Mouse (Mus musculus): ENCODE measurements at regions not wholly inside any gene's neighbourhood (a gene's known extent, or its start where the extent isn't known, plus 50 kb on each side); places are given as distances from the start of the nearest gene placed in this dataset.
A peak's percentile ranks its signal among the peaks of the same experiment; 100 is the strongest.

DNA sequence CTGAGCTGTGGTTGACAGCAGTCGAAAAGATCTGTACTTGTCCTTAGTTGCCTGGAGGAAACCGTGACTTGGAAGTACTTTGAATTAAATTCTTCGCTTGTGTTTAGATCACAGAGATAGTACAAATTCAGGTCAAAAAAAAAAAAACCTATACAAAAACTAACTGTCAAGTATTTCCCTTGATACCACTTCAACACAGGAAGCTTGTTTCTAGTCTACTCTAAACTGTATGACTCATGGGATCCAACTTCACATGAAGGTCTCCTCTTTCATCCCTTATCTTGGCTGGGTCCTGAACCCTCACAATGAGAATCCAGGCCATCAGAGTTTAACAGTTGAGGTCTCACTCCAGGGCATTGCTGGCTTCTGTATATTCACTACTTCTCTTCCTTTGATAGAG, 54.8 kb downstream of the Tmem30b start:
- peak; percentile 76 for DNase-seq (ENCODE audit: low read depth)

DNA sequence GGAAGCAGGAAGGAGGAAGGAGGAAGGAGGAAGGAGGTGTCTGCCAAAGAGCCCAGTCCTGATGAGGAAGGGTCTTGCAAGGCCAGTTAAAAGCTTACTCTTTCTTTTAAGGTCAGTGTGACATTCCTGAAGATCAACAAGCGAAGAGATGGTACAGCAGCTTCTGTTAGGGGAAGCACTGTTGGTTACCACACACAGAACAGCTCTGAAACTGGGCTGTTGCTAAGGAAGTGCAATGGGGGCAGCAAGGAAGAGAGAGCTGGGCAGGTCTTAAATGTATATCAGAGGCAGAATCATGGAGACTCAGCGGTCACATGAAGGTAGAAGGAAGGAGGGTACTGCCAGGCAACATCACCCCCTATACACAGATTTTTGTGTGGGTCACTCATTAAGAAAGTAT, 63.3 kb downstream of the Tmem30b start:
- DNase-seq (ENCODE audit: low read depth), result no peak

DNA sequence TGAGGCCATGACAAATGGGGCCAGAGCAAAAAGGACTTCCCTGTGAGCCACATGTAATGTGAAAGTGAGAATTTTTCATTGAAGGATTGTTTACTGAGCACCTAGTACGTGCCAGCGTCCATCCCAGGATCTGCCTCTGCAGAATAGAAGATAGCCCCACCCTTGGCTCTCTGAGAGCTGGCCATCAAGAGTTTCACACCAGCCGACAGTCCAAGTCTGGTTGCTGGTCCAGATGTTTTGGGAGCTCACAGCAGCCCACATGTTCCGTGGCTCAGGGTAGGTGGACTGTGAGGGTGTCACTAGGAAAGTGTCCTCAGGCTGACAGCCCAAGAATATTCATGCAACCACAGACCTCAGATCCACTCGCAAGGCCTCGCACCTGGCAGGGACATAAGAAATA, 63.9 kb downstream of the Tmem30b start:
- no peak for DNase-seq (ENCODE audit: low read depth)

DNA sequence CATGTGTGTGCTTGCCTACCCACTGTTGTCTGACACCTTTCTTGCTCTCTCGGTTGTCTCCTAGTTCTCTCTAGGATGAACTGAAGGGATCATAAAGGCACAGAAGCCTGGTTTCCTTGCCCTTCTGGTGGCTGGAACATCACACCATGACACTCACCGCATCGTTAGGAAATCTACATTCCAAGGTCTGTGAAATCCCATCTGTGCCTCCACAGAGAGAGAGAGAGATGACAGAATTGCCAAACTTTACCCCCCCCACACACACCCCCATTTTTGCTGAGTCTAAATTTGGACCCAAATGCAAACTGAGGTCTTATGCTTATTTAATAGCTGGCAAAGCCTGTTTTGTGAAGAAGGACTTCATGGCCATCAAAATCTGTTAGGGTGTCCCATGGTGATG, 64.5 kb downstream of the Tmem30b start:
- no peak for DNase-seq (ENCODE audit: low read depth)

DNA sequence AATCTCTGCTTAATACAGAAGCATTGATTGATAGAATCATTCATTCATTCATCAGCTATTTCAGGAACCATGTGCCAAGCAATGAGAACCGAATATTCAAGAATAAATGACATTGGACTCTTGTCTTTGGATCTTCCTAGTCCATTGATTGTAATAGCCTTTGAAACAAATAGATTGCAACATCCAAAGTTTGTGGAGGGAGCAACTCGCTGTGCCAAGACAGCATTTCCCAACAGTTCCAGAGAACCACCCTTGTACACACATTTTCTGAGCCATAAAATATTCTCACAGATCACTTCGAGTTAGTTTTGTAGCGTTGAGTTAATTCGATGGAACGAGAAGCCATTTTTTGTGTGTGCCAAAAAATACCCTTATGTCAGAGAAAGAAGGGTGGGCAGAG, 65.0 kb downstream of the Tmem30b start:
- DNase-seq (ENCODE audit: low read depth), result no peak

DNA sequence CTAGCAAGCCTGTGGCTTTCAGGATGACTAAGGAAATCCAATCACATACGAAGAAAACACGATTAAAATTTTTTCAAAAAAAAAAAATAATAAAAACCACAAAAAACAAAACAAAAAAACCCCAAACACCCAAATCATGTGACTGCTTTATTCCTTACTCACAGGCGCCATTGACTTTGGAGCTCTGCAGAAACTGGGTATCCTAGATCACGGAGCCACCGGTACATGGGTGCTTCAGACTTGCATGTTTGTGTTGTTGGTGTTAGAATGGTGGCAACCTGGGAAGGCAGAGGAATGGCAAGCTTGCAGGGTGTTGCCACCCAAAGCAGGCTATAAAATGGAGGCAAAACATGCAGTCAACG, 65.6 kb downstream of the Tmem30b start:
- peak; percentile 16 for DNase-seq (ENCODE audit: low read depth)

DNA sequence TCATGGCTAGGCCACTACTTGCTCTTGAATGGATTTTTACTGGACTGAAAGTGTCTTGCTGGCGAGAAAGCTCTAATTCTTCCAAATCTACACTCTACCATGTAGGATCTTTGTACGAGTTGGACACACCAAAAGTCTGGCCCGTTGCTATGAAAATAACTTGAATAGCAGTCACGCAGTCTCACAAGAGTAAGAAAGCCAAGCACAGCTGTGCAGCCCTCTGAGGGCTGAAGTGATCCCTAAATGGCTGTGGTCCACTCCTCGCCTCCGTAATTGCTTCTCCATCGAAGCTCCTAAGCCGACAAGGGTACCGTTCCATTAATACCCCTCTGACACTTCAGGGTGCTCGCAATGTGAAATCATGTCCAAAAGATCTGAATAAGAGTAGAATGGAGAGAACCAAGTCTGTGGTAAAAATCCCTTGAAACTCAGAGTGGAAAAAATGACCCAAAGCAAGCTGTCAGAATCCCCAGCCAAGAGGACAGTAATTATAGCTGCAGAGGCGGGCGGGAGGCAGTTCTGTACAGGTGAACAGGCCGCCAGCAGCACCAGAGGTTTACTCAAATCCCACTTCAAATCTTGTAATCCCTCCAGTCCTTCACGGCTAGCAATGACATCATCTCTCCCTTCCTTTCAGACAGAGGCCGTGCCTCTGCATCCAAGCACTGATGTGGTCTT, 66.1 kb downstream of the Tmem30b start:
- DNase-seq (ENCODE audit: low read depth), result no peak

DNA sequence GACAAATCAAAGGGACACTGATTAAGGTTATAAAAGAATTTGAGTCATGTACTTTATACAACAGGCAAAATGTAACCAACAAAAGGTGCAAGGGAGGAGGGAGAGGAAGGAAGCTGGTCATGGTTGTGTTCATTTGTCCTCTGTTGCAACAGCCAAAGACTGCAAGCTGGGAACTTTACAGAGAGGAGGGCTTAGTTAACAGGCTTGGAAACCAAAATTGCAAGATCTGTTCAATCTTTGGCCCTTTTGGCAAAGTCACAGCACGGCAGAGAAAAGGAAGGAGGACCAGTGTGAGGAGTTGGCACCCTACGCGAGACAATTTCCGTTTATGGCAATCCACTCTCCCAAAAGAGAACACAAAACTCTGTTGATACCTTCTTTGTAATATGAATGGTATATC, 67.6 kb downstream of the Tmem30b start:
- peak; percentile 74 for DNase-seq (ENCODE audit: low read depth)

DNA sequence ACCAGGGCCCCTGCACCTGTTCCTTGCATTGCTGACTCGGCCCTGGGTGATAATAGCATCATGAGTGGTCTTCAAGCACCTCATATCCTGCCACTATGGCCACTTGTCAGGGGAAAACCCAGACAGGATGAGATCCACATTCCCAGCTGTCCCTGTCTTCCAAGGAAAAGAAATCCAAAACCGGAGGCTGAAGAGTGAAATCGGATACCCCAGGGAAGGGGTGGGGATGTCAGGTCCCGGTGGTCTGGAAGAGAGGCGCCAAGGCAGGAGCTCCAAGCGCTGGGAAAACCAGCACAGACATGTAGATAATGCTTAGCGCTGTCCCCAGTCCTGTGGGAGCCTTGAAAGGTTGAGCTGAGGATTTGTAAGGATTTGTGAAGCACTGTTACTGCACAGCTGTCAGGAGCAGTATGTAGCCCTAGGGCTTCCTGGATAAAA, 69.8 kb downstream of the Tmem30b start:
- no peak for DNase-seq (ENCODE audit: low read depth)

DNA sequence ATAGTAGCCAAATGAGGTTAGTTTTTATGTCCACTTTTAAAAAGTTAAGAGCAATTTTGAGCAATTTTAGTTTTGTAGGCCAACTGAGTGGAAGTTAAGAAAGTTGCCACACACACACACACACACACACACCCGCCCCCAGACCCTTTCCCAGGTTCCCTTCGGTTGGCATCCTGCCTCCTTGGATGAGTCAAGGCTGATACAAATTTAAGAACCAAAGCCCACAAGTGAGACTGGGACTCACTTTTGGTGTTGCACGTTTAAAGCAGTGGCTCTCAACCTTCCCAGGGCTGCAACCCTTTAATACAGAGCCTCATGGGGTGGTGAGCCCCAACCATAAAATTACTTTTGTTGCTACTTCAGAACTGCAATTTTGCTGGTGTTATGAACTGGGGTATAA, 70.4 kb downstream of the Tmem30b start:
- DNase-seq (ENCODE audit: low read depth), result no peak

DNA sequence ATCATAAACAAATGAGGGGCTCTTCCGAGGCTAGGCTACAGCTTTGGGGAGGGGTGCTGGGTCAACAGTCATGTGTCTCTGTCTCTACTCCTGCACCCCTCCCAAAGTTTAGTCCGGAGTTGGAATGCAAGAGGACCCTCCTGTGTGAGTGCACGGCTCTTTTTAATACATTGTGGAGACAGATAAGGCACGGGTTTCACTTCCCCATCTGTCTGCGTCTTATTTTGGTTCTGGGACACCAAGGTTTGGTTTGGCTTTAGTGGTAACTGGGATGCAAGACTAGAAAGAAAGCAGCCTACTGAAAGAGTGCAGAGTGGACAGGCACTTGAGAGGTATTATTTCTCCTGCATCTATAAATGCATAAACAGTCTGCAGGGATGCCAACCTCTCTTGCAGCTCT, 71.2 kb downstream of the Tmem30b start:
- DNase-seq (ENCODE audit: low read depth), result no peak

DNA sequence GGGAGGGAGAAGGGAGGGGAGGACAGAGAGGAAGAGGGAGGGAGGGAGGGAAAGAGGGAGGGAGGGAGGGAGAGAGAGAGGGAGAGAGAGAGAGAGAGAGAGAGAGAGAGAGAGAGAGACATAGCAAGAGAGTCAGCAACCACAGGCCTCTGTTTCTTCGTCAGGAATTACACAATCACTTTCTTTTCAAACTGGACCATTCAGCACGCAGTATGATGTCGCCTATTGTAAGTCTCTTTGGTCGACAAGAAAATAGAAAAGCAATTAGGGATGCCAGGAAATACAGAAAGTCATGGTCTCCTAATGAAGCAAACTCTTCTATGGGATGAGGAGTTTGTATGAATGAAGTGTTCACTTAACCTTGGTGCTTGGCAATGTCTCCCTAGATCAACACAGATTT, 73.1 kb downstream of the Tmem30b start:
- peak; percentile 49 for DNase-seq (ENCODE audit: low read depth)

DNA sequence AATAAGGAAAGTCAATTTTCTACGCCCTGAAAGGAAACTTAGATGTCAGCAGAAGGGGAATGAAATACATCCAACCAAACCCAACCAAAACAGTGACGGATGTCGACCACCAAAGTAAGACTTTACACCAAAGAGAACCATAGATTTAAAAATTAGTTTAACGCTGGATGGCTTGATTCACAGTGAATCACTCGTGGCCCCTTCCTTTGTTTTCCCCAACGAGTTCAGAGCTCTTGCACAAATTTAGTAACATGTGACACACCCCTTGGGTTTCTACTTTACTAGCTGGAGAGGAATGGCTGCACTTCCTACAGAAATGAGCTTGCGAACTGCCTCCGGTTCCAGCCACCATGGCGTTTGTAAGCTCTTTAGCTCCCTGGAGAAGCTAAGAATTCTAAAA, 74.2 kb downstream of the Tmem30b start:
- no peak for DNase-seq (ENCODE audit: low read depth)

DNA sequence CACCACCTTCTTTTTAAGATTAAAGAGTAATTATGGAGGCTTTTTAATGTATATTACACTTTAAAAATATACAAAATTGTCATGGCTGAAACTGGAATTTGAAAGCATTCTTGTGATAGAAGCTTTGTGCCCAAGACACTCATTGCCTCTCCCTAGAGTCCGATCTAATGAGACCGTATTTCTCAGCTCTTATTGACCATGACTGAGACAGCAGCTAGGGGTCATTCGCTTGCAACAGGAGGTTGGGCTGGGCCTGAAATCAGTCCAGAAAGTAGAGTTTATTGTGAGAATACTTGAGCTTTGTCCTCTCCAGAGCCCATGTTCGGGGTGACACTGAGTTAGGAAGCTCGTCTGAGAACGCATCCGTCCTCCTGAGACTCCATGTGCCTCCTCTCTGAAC, 79.7 kb downstream of the Tmem30b start:
- no peak for DNase-seq (ENCODE audit: low read depth)

DNA sequence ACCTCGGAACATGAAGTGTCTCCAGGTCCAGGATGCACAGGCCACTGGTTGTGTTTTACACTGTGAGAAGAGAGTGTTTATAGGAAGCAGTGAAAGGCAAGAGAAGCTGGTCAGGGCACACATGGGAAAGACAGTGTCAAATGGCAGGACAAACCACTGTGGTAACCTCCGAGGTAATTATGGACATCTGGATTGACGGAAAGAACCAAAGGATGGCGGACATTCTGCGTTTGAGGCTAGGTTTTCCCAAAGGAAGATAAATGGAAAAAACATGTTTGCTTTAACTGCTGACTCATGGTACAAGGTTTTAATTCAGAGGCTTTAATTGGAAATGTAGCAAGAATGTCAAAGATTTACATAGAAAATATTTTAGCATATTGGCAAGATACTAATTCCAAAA, 80.2 kb downstream of the Tmem30b start:
- no peak for DNase-seq (ENCODE audit: low read depth)

DNA sequence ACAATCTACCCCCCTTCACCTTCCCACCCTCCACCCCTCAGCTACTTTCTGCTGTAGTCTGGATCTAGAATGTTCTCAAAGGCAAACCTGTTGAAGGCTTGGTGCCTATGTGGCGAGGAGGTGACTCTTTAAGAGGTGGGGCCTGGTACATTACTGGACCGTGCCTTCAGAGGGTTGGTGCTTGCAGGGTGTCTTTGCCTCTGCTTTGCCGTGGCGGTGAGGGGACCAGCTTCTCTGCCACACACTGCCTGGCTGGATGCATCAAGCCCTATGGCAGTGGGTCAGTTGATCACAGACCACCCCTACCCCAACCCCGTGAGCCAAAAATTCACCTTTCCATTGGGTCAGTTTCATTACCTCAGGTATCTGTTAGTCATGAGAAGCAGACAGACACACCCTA, 81.9 kb downstream of the Tmem30b start:
- DNase-seq (ENCODE audit: low read depth), result no peak

DNA sequence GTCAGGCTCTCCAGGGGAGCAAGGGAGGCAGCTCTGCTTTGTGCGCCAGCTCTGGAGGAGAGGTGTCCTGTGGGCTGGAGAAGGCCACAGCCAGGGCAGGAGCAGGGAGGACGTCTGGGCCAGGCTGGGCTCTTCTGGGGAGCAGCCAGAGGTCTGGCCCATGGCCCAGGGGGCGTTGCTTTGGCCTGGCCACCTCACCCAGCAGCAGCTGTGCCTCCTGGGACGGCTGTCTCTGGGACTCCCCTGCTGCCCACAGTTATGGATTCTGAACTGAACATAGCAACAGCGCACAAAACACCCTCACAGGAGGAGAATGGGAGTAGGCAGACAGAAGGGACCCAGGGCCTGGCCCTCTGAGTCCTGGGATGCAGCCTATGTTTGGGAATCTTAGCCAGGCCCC, 84.1 kb downstream of the Tmem30b start:
- DNase-seq (ENCODE audit: low read depth), result no peak

DNA sequence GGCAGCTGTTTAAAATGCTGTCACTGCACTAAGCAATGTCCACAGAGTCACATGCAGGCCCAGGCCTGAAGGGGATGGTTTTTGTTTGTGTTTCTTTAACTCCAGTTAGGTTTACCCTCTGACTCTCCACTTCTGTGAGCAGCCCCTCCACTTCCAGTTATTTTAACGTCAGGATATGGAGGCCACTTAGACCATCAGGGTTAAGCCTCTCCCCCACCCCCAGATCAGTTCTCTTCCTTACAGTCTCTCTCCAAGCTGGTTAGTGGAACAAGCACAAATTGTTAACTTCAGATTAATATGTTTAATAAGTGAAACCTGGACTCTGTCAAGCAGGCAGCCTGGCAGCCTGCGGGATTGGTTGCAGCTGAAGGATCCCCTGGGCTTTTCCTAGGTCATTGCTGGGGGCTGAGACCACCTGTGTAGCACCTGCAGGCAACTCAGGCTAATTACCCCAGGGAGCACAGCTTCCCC, 85.9 kb downstream of the Tmem30b start:
- no peak for DNase-seq (ENCODE audit: low read depth)

DNA sequence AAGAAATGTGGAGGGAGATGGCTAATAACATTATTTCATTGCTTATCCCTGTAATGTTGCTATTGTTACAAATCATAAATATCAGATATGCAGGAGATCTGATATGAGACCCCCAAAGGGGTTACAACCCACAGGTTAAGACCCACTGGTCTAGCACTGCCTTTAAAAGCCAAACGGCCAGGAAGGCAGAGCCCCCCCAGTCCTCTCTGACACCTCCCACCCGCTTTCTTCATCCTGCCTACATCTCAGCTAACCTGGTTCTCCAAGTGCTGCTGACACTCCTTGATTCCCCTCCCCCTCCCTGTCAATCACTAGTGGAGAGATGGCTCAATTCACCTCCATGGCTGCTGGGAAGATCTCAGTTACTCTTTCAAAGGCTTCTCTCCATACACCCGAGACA, 94.9 kb downstream of the Tmem30b start:
- no peak for DNase-seq (ENCODE audit: low read depth)

DNA sequence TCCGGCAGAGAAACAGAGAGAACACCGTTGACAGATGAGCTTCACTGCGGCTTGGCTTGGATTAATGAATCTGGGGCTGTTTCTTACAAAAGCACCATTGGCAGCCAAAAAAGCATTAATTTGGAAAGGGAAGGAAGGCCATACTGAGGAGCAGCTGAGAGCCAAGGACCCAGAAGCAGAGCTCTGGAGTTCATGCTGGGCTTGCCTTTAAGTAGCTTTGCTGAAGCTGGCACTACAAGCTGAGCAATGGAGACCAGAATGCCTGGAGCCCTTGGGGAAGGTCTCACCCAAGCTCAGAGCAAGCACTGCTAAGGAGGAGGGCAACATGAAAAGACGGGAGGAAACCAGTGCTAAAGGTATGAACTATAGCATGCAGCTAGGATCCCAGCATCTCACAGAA, 95.7 kb downstream of the Tmem30b start:
- DNase-seq (ENCODE audit: low read depth), result no peak

DNA sequence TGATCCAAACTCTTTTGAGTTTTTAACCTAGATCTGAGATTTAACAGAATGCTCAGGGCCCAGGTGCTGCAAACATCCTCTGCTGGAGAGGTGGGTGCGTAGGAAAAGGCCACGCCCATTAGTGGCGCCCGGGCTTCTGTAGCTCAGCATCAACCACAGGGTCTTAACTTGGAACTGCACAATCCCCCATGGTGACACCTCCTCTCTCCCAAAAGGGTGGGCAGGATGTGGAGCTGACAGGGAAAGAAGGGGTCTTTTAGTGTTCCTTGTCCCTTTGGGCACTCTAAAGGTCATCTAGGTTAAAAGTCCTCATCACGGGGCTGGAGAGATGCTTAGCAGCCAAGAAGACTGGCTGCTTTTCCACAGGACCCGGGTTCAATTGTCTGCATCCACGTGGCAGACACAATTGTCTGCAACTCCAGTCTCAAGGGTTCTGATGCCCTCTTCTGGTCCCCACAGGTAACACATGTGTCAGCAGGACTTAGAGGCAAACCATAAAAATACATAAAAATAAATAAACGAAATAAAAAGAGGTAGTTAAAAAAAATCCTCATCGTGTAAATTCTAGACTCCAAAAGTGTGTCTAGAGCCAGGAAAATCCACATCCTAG, 96.2 kb downstream of the Tmem30b start:
- DNase-seq (ENCODE audit: low read depth), result peak; percentile 84

DNA sequence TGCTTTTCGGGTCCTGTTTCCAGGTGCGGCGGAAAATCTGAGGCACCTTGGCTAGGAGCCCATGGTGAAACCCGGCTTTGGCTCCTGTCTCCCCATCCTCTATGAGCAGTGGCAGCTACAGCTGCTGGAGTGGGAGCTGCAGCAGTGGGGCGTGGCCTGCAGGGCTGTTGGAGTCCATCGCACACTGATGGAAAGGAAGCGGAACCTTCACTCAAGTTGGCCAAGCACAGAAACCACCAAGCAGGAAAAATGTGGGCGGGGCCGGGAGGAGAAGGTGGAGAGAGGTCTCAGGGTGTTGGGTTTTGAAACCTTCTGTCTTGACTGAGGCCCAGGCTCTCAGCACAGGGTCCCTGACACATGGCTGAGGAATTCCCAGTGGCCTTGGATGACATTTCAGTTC, 97.1 kb downstream of the Tmem30b start:
- DNase-seq (ENCODE audit: low read depth), result peak; percentile 91

DNA sequence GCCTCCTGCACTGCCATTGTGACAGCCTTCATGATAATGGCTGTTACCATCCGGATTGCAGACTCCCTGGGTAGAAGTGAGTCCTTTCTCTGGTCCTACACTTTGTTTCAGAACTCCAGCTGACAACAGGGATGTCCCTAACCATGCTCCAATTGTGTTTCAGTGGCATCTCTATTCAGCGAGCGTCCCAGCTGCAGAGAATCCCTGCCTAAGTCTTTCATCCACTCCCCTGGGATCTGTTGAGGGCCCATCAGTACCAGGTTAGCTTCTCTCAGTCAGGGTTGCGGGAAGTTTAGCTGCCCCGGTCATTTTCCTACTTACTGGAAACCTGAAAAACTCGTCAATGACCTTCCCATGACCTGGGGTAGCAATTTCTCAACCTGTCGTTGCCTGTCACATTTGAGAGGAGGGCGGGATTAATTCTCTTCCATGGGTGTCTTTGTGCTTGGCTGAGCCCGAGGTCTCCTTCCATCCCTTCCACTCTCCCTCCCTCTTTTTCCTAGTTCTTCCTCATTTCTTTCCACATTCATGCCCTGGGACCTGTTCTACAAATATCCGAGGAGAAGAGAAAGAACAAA, 97.7 kb downstream of the Tmem30b start:
- DNase-seq (ENCODE audit: low read depth), result no peak

DNA sequence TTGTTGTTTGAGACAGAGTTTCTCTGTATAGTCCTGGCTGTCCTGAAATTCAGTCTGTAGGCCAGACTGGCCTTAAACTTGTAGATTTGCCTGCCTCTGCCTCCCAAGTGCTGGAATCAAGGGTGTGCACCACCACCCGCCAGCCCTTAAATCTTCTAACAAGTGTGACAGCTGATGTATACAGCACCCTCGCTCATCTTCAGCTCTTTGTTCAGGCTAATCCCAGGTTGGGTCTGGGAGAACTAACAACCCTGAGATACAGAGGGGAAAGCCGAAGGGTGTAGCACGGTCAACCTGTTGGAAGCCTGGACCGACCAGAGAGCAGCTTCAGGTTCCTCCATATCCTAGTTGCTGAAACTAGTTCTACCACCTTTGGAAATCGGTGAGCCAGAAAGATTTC, 99.0 kb downstream of the Tmem30b start:
- DNase-seq (ENCODE audit: low read depth), result no peak

All from 416B (cell line).